Mouse (Mus musculus) left cerebral cortex, adult 8-10 months (tissue): ENCODE measurements around the gene Hddc3. TPM values are rescaled to one million over a fixed set of nuclear protein-coding genes. Genes with fewer than 3 reads are reported as not detected.
A peak's percentile ranks its signal among the peaks of the same experiment; 100 is the strongest.
"Not testable (repeated sequence)": the region's sequence is repeated elsewhere in the genome, so short reads cannot be mapped to it uniquely, and the experiment has no call there.

Experiments used
- DNase-seq, 2 experiments: peaks; one replicate each; pipeline ENCODE4 v3.0.0; 2022; ENCODE audit warnings: low spot score in 2 of 2
- total RNA-seq, 4 experiments: library from RNA; stranded (reverse); gene quantifications; 2 replicates each; pipeline ENCODE4 v1.2.4; 2022

Gene Hddc3
- 10 to 100 TPM; 50.5 to 63.4 (median 57.2) TPM for total RNA-seq

GRCm38 (mm10) chr7:80342858-80343257, at the start of gene Hddc3:
Gene Hddc3 (plus strand): TSS chr7:80343104.
- DNase-seq, result peak; percentile 92 to 98

- peak; percentile 98 for DNase-seq
These were observed 48.7 kb upstream of the Hddc3 start, which contains the start of gene Prc1 for GRCm38 (mm10) chr7:80294062-80294763. Gene Prc1 (plus strand): TSS chr7:80294450.

- DNase-seq, result no peak
These were observed 47.9 kb upstream of the Hddc3 start for GRCm38 (mm10) chr7:80294764-80295648.

- no peak for DNase-seq
These were observed 46.4 kb upstream of the Hddc3 start for GRCm38 (mm10) chr7:80296462-80296861.

GRCm38 (mm10) chr7:80297041-80297440, 45.9 kb upstream of the Hddc3 start:
- no peak for DNase-seq

GRCm38 (mm10) chr7:80298754-80299153, 44.1 kb upstream of the Hddc3 start:
- no peak for DNase-seq

GRCm38 (mm10) chr7:80299568-80299967, 43.3 kb upstream of the Hddc3 start:
- DNase-seq, result no peak

- DNase-seq, result no peak
These were observed 41.4 kb upstream of the Hddc3 start for GRCm38 (mm10) chr7:80301522-80301921.

- DNase-seq, result no peak
These were observed 35.1 kb upstream of the Hddc3 start for GRCm38 (mm10) chr7:80307766-80308165.

GRCm38 (mm10) chr7:80310771-80311170, 32.1 kb upstream of the Hddc3 start:
- no peak for DNase-seq

GRCm38 (mm10) chr7:80315733-80316132, 27.2 kb upstream of the Hddc3 start:
- DNase-seq, result no peak

GRCm38 (mm10) chr7:80317439-80318115, 25.3 kb upstream of the Hddc3 start:
- no peak for DNase-seq

GRCm38 (mm10) chr7:80318670-80319069, 24.2 kb upstream of the Hddc3 start:
- no peak for DNase-seq

GRCm38 (mm10) chr7:80319846-80320496, 22.9 kb upstream of the Hddc3 start:
- DNase-seq, result peak in 1 of 2 experiments; percentile 33

- DNase-seq, result no peak
These were observed 19.6 kb upstream of the Hddc3 start for GRCm38 (mm10) chr7:80323336-80323735.

- peak; percentile 94 to 95 for DNase-seq
These were observed 18.7 kb upstream of the Hddc3 start, which contains the start of gene Rccd1 for GRCm38 (mm10) chr7:80324043-80324815. Gene Rccd1 (minus strand): TSS chr7:80324454.

- not testable (repeated sequence) for DNase-seq
These were observed 18.1 kb upstream of the Hddc3 start for GRCm38 (mm10) chr7:80324816-80325119.

GRCm38 (mm10) chr7:80325292-80325868, 17.5 kb upstream of the Hddc3 start:
- no peak for DNase-seq

- DNase-seq, result no peak
These were observed 16.8 kb upstream of the Hddc3 start for GRCm38 (mm10) chr7:80326076-80326475.

- DNase-seq, result no peak
These were observed 12.6 kb upstream of the Hddc3 start for GRCm38 (mm10) chr7:80330278-80330677.
